Mouse (Mus musculus) stomach, embryonic 14.5 days (tissue): ENCODE results near the gene Hoxc6. TPM values are rescaled to one million over a fixed set of nuclear protein-coding genes. Genes with fewer than 3 reads are reported as not detected.

Experiments
- ATAC-seq: fragments of 200-750 bp; cut with Nextera tagmentation; 2 replicates; pipeline ENCODE4 v1.8.0; 2017; ENCODE audit warnings: low read depth, moderate TSS enrichment; ENCODE audit not compliant: insufficient number of reproducible peaks, insufficient read depth, low FRiP score
- H3K27ac ChIP-seq: fragments of 300-500 bp; sonication (generic); 2 replicates; pipeline ENCODE4 v1.5.1; 2014; ENCODE audit warnings: mild to moderate bottlenecking, low read length, moderate library complexity, mixed read lengths
- H3K27me3 ChIP-seq: fragments of 300-500 bp; sonication (generic); 2 replicates; pipeline ENCODE4 v1.6.1; 2014; ENCODE audit warnings: low read length, control low read depth, mixed read lengths; ENCODE audit not compliant: control insufficient read depth, insufficient read depth
- H3K36me3 ChIP-seq: fragments of 300-500 bp; sonication (generic); 2 replicates; pipeline ENCODE4 v1.6.1; 2014; ENCODE audit warnings: mild to moderate bottlenecking, control low read depth, low read length, moderate library complexity, mixed read lengths; ENCODE audit not compliant: control insufficient read depth, insufficient read depth
- H3K4me1 ChIP-seq: fragments of 300-500 bp; sonication (generic); 2 replicates; pipeline ENCODE4 v1.6.1; 2014; ENCODE audit warnings: low read length, control low read depth, mixed read lengths; ENCODE audit not compliant: control insufficient read depth, insufficient read depth
- H3K4me2 ChIP-seq: fragments of 300-500 bp; sonication (generic); replicated peaks from 2 replicates; pipeline ENCODE4 v1.6.1; 2014; ENCODE audit warnings: low read depth, low read length, control low read depth
- H3K4me3 ChIP-seq: fragments of 300-500 bp; sonication (generic); 2 replicates; pipeline ENCODE4 v1.5.1; 2014; ENCODE audit warnings: low read depth, low read length, control low read depth
- H3K9ac ChIP-seq: fragments of 300-500 bp; sonication (generic); replicated peaks from 2 replicates; pipeline ENCODE4 v1.6.1; 2014; ENCODE audit warnings: low read depth, mild to moderate bottlenecking, control low read depth, low read length, moderate library complexity, mixed read lengths
- H3K9me3 ChIP-seq: fragments of 300-500 bp; sonication (generic); 2 replicates; pipeline ENCODE4 v1.6.1; 2016; ENCODE audit warnings: low read depth, low read length, control low read depth; ENCODE audit not compliant: control insufficient read depth
- WGBS: fragments of 180-500 bp; shearing (Covaris S2); extraction: QIAGEN DNeasy Blood & Tissue Kit; methylation state at CpG from one replicate; pipeline ENCODE4 v1.1.7; 2014; 5-methylcytosine and 5-hydroxymethylcytosine counted together
- polyA plus RNA-seq: library from polyadenylated mRNA; unstranded; fragments of >200 nt; fragmentation: Nextera tagmentation; extraction: Ambion mirVana; gene quantifications from 2 replicates; pipeline ENCODE4 v1.2.1, GENCODE M21; 2014

The Hoxc6 gene
- polyA plus RNA-seq, 1 experiment from 2014 or later, result 4.8 TPM

- Histone ChIP-seq H3K9ac (no peak overlapping the region), H3K4me3 (peak overlapping the region; percentile 42; the same call in 1 of the 2 replicates), H3K4me1 (peaks cover 8% of the 10 kb centered on the region; the same call in 1 of the 2 replicates), H3K36me3 (no peaks in the 10 kb centered on the region), H3K9me3 (no peaks in the 10 kb centered on the region), H3K27me3 (peaks cover 92% of the 10 kb centered on the region), H3K4me2 (peak overlapping the region; percentile 76; the same call in 1 of the 2 replicates), H3K27ac (no peak overlapping the region)
- WGBS, result 6% methylated on average over 11 of the region's 11 CpGs
- ATAC-seq, result 0 out of 2 replicates have a peak, but pooled peaks have one; percentile 26
Observed at GRCm38 (mm10) chr15:102999955-103000354, 1.9 kb downstream of the Hoxc6 start.

DNA sequence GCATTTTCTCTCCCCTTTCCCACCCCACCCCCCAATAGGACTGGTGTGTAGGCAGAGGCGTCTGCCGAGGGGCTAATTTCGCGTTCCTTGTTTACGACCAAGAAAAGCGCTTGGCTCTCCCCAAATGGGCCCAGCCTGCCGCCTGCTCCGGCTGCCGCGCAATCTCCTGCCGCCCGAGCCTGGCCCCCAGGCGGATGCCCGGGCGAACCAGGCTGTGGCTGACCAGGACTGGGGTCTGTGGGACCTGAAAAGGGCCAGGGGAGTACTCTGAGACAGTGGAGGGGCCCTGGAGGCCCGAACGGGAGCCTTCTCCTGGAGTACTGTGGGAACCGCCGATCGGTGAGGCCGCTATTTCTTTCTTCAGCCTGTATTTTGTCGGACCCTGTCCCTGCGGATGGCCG, 2.4 kb downstream of the Hoxc6 start:
- no peaks in the 10 kb centered on the region for H3K9me3 ChIP-seq

DNA sequence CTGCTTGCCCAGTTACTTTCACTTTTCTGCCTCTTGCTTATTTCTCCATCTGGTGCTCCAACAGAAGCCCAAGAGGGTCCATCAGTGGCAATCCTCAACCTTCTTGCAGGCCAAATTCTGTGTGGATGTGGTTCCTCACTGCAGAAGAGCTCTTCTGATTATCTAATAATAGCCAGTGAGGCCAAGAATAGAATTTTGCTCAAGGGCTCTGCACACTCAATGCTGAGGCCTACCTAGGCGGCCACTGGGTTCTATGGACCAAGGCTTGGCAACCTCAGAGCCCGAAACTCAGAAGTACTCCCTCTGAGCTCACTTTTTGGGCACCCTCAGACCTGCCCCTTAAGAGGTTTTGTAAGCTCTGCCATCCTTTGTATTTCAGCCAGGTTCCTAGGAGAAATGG, 3.3 kb downstream of the Hoxc6 start:
- H3K27me3 ChIP-seq, result peaks cover 89% of the 10 kb centered on the region
- H3K4me2 ChIP-seq, result no peak overlapping the region
- no peak overlapping the region for H3K27ac ChIP-seq
- peaks cover 8% of the 10 kb centered on the region; the same call in 1 of the 2 replicates for H3K4me1 ChIP-seq
- H3K9me3 ChIP-seq, result no peaks in the 10 kb centered on the region
- WGBS, result 57% methylated on average over 2 of the region's 2 CpGs
- ATAC-seq, result no peak
- no peak overlapping the region for H3K4me3 ChIP-seq
- H3K36me3 ChIP-seq, result no peaks in the 10 kb centered on the region
- H3K9ac ChIP-seq, result no peak overlapping the region

More for the DNA sequence above, 2.4 kb downstream of the Hoxc6 start:
- no peak overlapping the region for H3K9ac ChIP-seq
- peaks cover 8% of the 10 kb centered on the region; the same call in 1 of the 2 replicates for H3K4me1 ChIP-seq
- ATAC-seq, result no peak
- H3K4me2 ChIP-seq, result peak overlapping the region; percentile 20; the same call in 1 of the 2 replicates
- H3K36me3 ChIP-seq, result no peaks in the 10 kb centered on the region
- H3K27ac ChIP-seq, result no peak overlapping the region
- peaks cover 87% of the 10 kb centered on the region for H3K27me3 ChIP-seq
- no peak overlapping the region for H3K4me3 ChIP-seq
- 7% methylated on average over 24 of the region's 24 CpGs for WGBS

- Histone ChIP-seq H3K4me3 (no peak overlapping the region), H3K4me2 (no peak overlapping the region), H3K27me3 (peaks cover 89% of the 10 kb centered on the region), H3K9me3 (no peaks in the 10 kb centered on the region), H3K9ac (no peak overlapping the region), H3K36me3 (no peaks in the 10 kb centered on the region), H3K27ac (no peak overlapping the region), H3K4me1 (peaks cover 8% of the 10 kb centered on the region; the same call in 1 of the 2 replicates)
- no peak for ATAC-seq
- WGBS, result 37% methylated on average over 4 of the region's 4 CpGs
Observed at GRCm38 (mm10) chr15:103002156-103002555, 4.1 kb downstream of the Hoxc6 start.

DNA sequence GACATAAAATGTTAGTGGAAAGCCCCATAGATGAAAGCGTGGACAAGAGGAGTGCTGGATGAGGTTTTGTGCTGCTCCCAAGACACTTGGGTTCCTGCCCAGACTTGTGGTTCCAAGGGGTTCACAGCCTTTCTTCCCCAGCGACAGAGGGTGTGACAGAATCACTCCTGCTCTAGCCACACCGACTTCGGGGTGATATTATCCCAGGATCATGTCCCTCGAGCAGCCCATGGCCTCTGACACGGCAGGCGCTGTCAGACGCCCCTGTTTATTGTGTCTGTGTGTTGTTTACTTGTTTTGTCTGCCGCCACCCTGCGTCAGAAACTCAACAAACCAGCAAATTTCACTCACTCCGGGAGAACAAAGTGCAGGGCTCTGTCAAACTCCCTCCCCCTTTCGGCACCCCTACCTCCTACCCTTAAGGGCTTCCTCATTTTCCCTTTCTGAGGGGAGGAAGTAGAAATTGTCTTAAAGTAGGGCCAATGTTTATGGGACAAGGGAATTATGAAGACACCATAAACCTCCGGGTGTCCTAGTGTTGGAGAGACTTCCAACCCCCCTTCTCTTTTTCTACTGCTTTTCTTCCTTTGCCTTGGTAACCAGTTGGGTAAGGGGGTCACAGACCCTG, 4.9 kb downstream of the Hoxc6 start:
- Histone ChIP-seq H3K27me3 (peaks cover 85% of the 10 kb centered on the region), H3K4me1 (peaks cover 8% of the 10 kb centered on the region; the same call in 1 of the 2 replicates), H3K9ac (no peak overlapping the region), H3K4me2 (no peak overlapping the region), H3K36me3 (no peaks in the 10 kb centered on the region), H3K4me3 (no peak overlapping the region), H3K9me3 (no peaks in the 10 kb centered on the region), H3K27ac (0 out of 2 replicates have a peak overlapping the region, but pooled peaks have one; percentile 10)
- no peak for ATAC-seq
- WGBS, result 15% methylated on average over 13 of the region's 13 CpGs

GRCm38 (mm10) chr15:103005308-103005707, 7.3 kb downstream of the Hoxc6 start:
- no peak overlapping the region for H3K4me2 ChIP-seq
- H3K36me3 ChIP-seq, result no peaks in the 10 kb centered on the region
- H3K27me3 ChIP-seq, result peaks cover 78% of the 10 kb centered on the region
- WGBS, result 7% methylated on average over 17 of the region's 17 CpGs
- H3K9me3 ChIP-seq, result no peaks in the 10 kb centered on the region
- H3K4me3 ChIP-seq, result no peak overlapping the region
- peak; percentile 51; the same call in 1 of the 2 replicates for ATAC-seq
- peak overlapping the region; percentile 74; the same call in 1 of the 2 replicates for H3K27ac ChIP-seq
- H3K4me1 ChIP-seq, result no peaks in the 10 kb centered on the region; the same call in 1 of the 2 replicates
- no peak overlapping the region for H3K9ac ChIP-seq

- H3K4me1 ChIP-seq, result no peaks in the 10 kb centered on the region
- H3K36me3 ChIP-seq, result no peaks in the 10 kb centered on the region
- peak overlapping the region; percentile 74; the same call in 1 of the 2 replicates for H3K27ac ChIP-seq
- H3K9ac ChIP-seq, result no peak overlapping the region
- WGBS, result 23% methylated on average over 5 of the region's 5 CpGs
- ATAC-seq, result no peak
- H3K4me3 ChIP-seq, result no peak overlapping the region
- peak overlapping the region; percentile 10; the same call in 1 of the 2 replicates for H3K4me2 ChIP-seq
- no peaks in the 10 kb centered on the region for H3K9me3 ChIP-seq
- peaks cover 73% of the 10 kb centered on the region for H3K27me3 ChIP-seq
Observed at GRCm38 (mm10) chr15:103005797-103006196, 7.7 kb downstream of the Hoxc6 start.

DNA sequence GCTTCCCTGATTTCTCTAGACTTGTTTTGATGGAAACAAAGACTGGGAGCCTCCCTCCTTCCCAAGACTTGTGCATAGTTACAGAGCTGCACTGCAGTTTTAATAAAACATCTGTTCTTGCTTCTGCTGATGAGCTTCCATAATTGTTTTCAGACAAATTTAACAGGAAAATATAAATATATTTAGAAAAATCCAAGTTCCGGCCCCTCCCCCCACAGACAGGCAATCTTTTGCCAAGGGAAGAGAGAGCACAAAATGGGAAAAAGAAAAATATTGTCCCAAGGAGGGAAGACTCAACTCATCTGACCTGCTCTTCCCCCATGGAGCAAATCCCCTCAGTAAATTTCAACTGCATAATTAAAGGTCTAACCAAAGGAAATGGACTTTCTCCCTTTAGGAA, 8.3 kb downstream of the Hoxc6 start:
- Histone ChIP-seq H3K9ac (no peak overlapping the region), H3K27me3 (peaks cover 68% of the 10 kb centered on the region), H3K4me1 (no peaks in the 10 kb centered on the region), H3K36me3 (no peaks in the 10 kb centered on the region), H3K9me3 (no peaks in the 10 kb centered on the region), H3K4me2 (0 out of 2 replicates have a peak overlapping the region, but pooled peaks have one; percentile 10), H3K27ac (no peak overlapping the region), H3K4me3 (no peak overlapping the region)
- ATAC-seq, result no peak
- WGBS, result 34% methylated on average over 1 of the region's 1 CpGs
